Mouse (Mus musculus) heart, embryonic 16.5 days (tissue): ENCODE data around the gene Arf3. TPM values are rescaled to one million over a fixed set of nuclear protein-coding genes. Genes with fewer than 3 reads are reported as not detected.

Experiments used
- ATAC-seq: fragments of 200-750 bp; cut with Nextera tagmentation; replicated peaks from 2 replicates; pipeline ENCODE4 v1.8.0; 2017; ENCODE audit warnings: moderate number of reproducible peaks; ENCODE audit not compliant: insufficient read depth, low FRiP score; ENCODE audit errors: extremely low read depth
- H3K27ac ChIP-seq: fragments of 300-500 bp; sonication (generic); 2 replicates; pipeline ENCODE4 v1.5.1; 2014; ENCODE audit warnings: mild to moderate bottlenecking, low read length, control low read depth, moderate library complexity
- H3K27me3 ChIP-seq: fragments of 300-500 bp; sonication (generic); 2 replicates; pipeline ENCODE4 v1.6.1; 2014; ENCODE audit warnings: low read length, mixed read lengths; ENCODE audit not compliant: control insufficient read depth, insufficient read depth
- H3K36me3 ChIP-seq: fragments of 300-500 bp; sonication (generic); 2 replicates; pipeline ENCODE4 v1.6.1; 2014; ENCODE audit not compliant: control insufficient read depth, insufficient read depth
- H3K4me1 ChIP-seq: fragments of 300-500 bp; sonication (generic); 2 replicates; pipeline ENCODE4 v1.6.1; 2014; ENCODE audit warnings: low read length, mixed read lengths; ENCODE audit not compliant: control insufficient read depth, insufficient read depth
- H3K4me2 ChIP-seq: fragments of 300-500 bp; sonication (generic); 2 replicates; pipeline ENCODE4 v1.6.1; 2014; ENCODE audit warnings: low read depth, mild to moderate bottlenecking, control low read depth, low read length
- H3K4me3 ChIP-seq: fragments of 300-500 bp; sonication (generic); 2 replicates; pipeline ENCODE4 v1.5.1; 2014; ENCODE audit warnings: mild to moderate bottlenecking, control low read depth, low read length
- H3K9ac ChIP-seq: fragments of 300-500 bp; sonication (generic); 2 replicates; pipeline ENCODE4 v1.6.1; 2014; ENCODE audit warnings: low read length, control low read depth
- H3K9me3 ChIP-seq: fragments of 300-500 bp; sonication (generic); replicated peaks from 2 replicates; pipeline ENCODE4 v1.6.1; 2016; ENCODE audit warnings: low read length; ENCODE audit not compliant: control insufficient read depth
- WGBS: fragments of 180-500 bp; shearing (Covaris S2); extraction: QIAGEN DNeasy Blood & Tissue Kit; methylation state at CpG from one replicate; pipeline ENCODE4 v1.1.7; 2014; 5-methylcytosine and 5-hydroxymethylcytosine counted together
- polyA plus RNA-seq: library from polyadenylated mRNA; unstranded; fragments of >200 nt; fragmentation: Nextera tagmentation; extraction: Ambion mirVana; gene quantifications from 2 replicates; pipeline ENCODE4 v1.2.1, GENCODE M21; 2015

The Arf3 gene
- polyA plus RNA-seq, 1 experiment from 2014 or later: 35.8 TPM

GRCm38 (mm10) chr15:98774096-98774495 lies 11.1 kb upstream of the Arf3 start:
- H3K27ac ChIP-seq: no peak overlapping the region
- H3K9ac ChIP-seq: no peak overlapping the region
- no peak for ATAC-seq
- no peak overlapping the region for H3K4me2 ChIP-seq
- 18% methylated on average over 15 of the region's 15 CpGs for WGBS
- H3K27me3 ChIP-seq: peaks cover 65% of the 10 kb centered on the region
- H3K36me3 ChIP-seq: no peaks in the 10 kb centered on the region
- H3K4me1 ChIP-seq: peaks cover 20% of the 10 kb centered on the region
- H3K4me3 ChIP-seq: no peak overlapping the region
- H3K9me3 ChIP-seq: no peaks in the 10 kb centered on the region

- H3K9me3 ChIP-seq: no peaks in the 10 kb centered on the region
- H3K27ac ChIP-seq: no peak overlapping the region
- WGBS: 4% methylated on average over 36 of the region's 36 CpGs
- peaks cover 13% of the 10 kb centered on the region for H3K4me1 ChIP-seq
- no peak for ATAC-seq
- peak overlapping the region; percentile 48 for H3K4me3 ChIP-seq
- no peaks in the 10 kb centered on the region for H3K36me3 ChIP-seq
- H3K4me2 ChIP-seq: peak overlapping the region; percentile 72
- peak overlapping the region; percentile 63 for H3K9ac ChIP-seq
- peaks cover 54% of the 10 kb centered on the region for H3K27me3 ChIP-seq
Measured at GRCm38 (mm10) chr15:98772511-98773211, 9.6 kb upstream of the Arf3 start.

- H3K4me1 ChIP-seq: peaks cover 6% of the 10 kb centered on the region
- no peak overlapping the region for H3K27ac ChIP-seq
- no peak overlapping the region for H3K9ac ChIP-seq
Measured at GRCm38 (mm10) chr15:98771813-98772425, 8.9 kb upstream of the Arf3 start.

GRCm38 (mm10) chr15:98768259-98768658 lies 5.2 kb upstream of the Arf3 start:
- WGBS: 33% methylated on average over 5 of the region's 5 CpGs
- H3K4me2 ChIP-seq: no peak overlapping the region
- H3K36me3 ChIP-seq: no peaks in the 10 kb centered on the region
- no peak overlapping the region for H3K9ac ChIP-seq
- H3K4me3 ChIP-seq: no peak overlapping the region
- H3K9me3 ChIP-seq: no peaks in the 10 kb centered on the region
- ATAC-seq: no peak
- H3K27me3 ChIP-seq: peaks cover 28% of the 10 kb centered on the region
- H3K27ac ChIP-seq: no peak overlapping the region
- H3K4me1 ChIP-seq: peaks cover 6% of the 10 kb centered on the region

More at GRCm38 (mm10) chr15:98771813-98772425, 8.9 kb upstream of the Arf3 start:
- Histone ChIP-seq H3K4me2 (peak overlapping the region; percentile 72), H3K27me3 (peaks cover 47% of the 10 kb centered on the region), H3K36me3 (no peaks in the 10 kb centered on the region), H3K4me3 (peak overlapping the region; percentile 48), H3K9me3 (no peaks in the 10 kb centered on the region)
- ATAC-seq: no peak
- 17% methylated on average over 12 of the region's 12 CpGs for WGBS

GRCm38 (mm10) chr15:98765929-98766328 lies 2.9 kb upstream of the Arf3 start:
- ATAC-seq: no peak
- Histone ChIP-seq H3K4me2 (no peak overlapping the region), H3K9me3 (no peaks in the 10 kb centered on the region), H3K4me3 (no peak overlapping the region), H3K27me3 (peaks cover 16% of the 10 kb centered on the region), H3K36me3 (no peaks in the 10 kb centered on the region), H3K9ac (no peak overlapping the region), H3K4me1 (peaks cover 12% of the 10 kb centered on the region), H3K27ac (no peak overlapping the region)
- WGBS: 75% methylated on average over 4 of the region's 4 CpGs

GRCm38 (mm10) chr15:98762201-98762621 lies 803 bp downstream of the Arf3 start:
- peak overlapping the region; percentile 85 for H3K27ac ChIP-seq
- WGBS: under 1% methylated on average over 22 of the region's 24 CpGs
- H3K4me3 ChIP-seq: peak overlapping the region; percentile 99
- H3K36me3 ChIP-seq: 0 out of 2 replicates have a peak, but pooled peaks cover 7% of the 10 kb centered on the region
- peak overlapping the region; percentile 84 for H3K4me2 ChIP-seq
- peak overlapping the region; percentile 86 for H3K9ac ChIP-seq
- H3K4me1 ChIP-seq: peaks cover 12% of the 10 kb centered on the region
- H3K27me3 ChIP-seq: peaks cover 9% of the 10 kb centered on the region
- ATAC-seq: peak; percentile 72
- H3K9me3 ChIP-seq: no peaks in the 10 kb centered on the region

- H3K27ac ChIP-seq: no peak overlapping the region
- WGBS: 81% methylated on average over 2 of the region's 2 CpGs
Measured at GRCm38 (mm10) chr15:98754125-98754524, 8.9 kb downstream of the Arf3 start.

GRCm38 (mm10) chr15:98753021-98753423 lies 10.0 kb downstream of the Arf3 start:
- H3K9ac ChIP-seq: no peak overlapping the region
- WGBS: 59% methylated on average over 8 of the region's 8 CpGs
- no peaks in the 10 kb centered on the region for H3K9me3 ChIP-seq
- H3K36me3 ChIP-seq: no peaks in the 10 kb centered on the region
- H3K27ac ChIP-seq: no peak overlapping the region
- no peaks in the 10 kb centered on the region for H3K4me1 ChIP-seq
- H3K4me3 ChIP-seq: no peak overlapping the region
- no peak for ATAC-seq
- no peaks in the 10 kb centered on the region for H3K27me3 ChIP-seq
- no peak overlapping the region for H3K4me2 ChIP-seq

More at GRCm38 (mm10) chr15:98754125-98754524, 8.9 kb downstream of the Arf3 start:
- no peaks in the 10 kb centered on the region for H3K9me3 ChIP-seq
- no peak for ATAC-seq
- H3K4me2 ChIP-seq: no peak overlapping the region
- 0 out of 2 replicates have a peak, but pooled peaks cover 2% of the 10 kb centered on the region for H3K36me3 ChIP-seq
- no peaks in the 10 kb centered on the region for H3K4me1 ChIP-seq
- H3K4me3 ChIP-seq: no peak overlapping the region
- H3K9ac ChIP-seq: no peak overlapping the region
- no peaks in the 10 kb centered on the region for H3K27me3 ChIP-seq

- Histone ChIP-seq H3K36me3 (no peaks in the 10 kb centered on the region), H3K27ac (no peak overlapping the region), H3K4me1 (peaks cover 15% of the 10 kb centered on the region), H3K4me2 (no peak overlapping the region), H3K9ac (no peak overlapping the region), H3K4me3 (no peak overlapping the region), H3K27me3 (no peaks in the 10 kb centered on the region), H3K9me3 (no peaks in the 10 kb centered on the region)
- no peak for ATAC-seq
- WGBS: 95% methylated on average over 2 of the region's 2 CpGs
Measured at GRCm38 (mm10) chr15:98749093-98749492, 13.9 kb downstream of the Arf3 start.
